Mouse (Mus musculus) heart, adult 2 months (tissue): ENCODE measurements around the gene Arhgef39. TPM values are rescaled to one million over a fixed set of nuclear protein-coding genes. Genes with fewer than 3 reads are reported as not detected.

Experiments
- DNase-seq, 2 experiments: peaks; one replicate each; pipeline ENCODE4 v3.0.0; 2021
- H3K27ac ChIP-seq: fragments of 200-600 bp; 2 replicates; pipeline ENCODE4 v1.8.1; 2022
- H3K27me3 ChIP-seq: fragments of 200-500 bp; 2 replicates; pipeline ENCODE4 v1.6.1; 2012; ENCODE audit warnings: mild to moderate bottlenecking, low read length, inconsistent platforms, mixed read lengths; ENCODE audit not compliant: control insufficient read depth, insufficient read depth
- H3K36me3 ChIP-seq: fragments of 200-500 bp; 2 replicates; pipeline ENCODE4 v1.6.1; 2012; ENCODE audit warnings: low read length, inconsistent platforms; ENCODE audit not compliant: control insufficient read depth, insufficient read depth
- H3K4me1 ChIP-seq: fragments of 200-500 bp; 2 replicates; pipeline ENCODE4 v1.6.1; 2011; ENCODE audit warnings: low read length; ENCODE audit not compliant: control insufficient read depth, insufficient read depth
- H3K4me3 ChIP-seq: fragments of 200-600 bp; 2 replicates; pipeline ENCODE4 v1.8.1; 2022
- H3K79me2 ChIP-seq: fragments of 200-500 bp; replicated peaks from 2 replicates; pipeline ENCODE4 v1.6.1; 2012; ENCODE audit warnings: mild to moderate bottlenecking, inconsistent platforms, low read length, moderate library complexity, mixed read lengths; ENCODE audit not compliant: control insufficient read depth, insufficient read depth
- H3K9ac ChIP-seq: fragments of 200-500 bp; 2 replicates; pipeline ENCODE4 v1.6.1; 2012; ENCODE audit warnings: low read depth, mild to moderate bottlenecking, control low read depth, inconsistent platforms, low read length, mixed read lengths
- CTCF ChIP-seq: fragments of 200-600 bp; IDR thresholded peaks from 2 replicates; pipeline ENCODE4 v1.8.1; 2022; ENCODE audit warnings: antibody characterized with exemption, mild to moderate bottlenecking, moderate library complexity
- EP300 ChIP-seq: fragments of 200-500 bp; IDR thresholded peaks from 2 replicates; pipeline ENCODE4 v1.6.1; 2011; ENCODE audit warnings: low read depth, low read length, control low read depth; ENCODE audit not compliant: insufficient read depth
- POLR2A ChIP-seq: fragments of 200-500 bp; IDR thresholded peaks from 2 replicates; pipeline ENCODE4 v1.6.1; 2011; ENCODE audit warnings: mild to moderate bottlenecking, low read depth, low read length, control low read depth; ENCODE audit not compliant: insufficient read depth
- WGBS: fragments of 180-500 bp; shearing (Covaris S2); methylation state at CpG from one replicate; pipeline ENCODE4 v1.1.7; 2018; 5-methylcytosine and 5-hydroxymethylcytosine counted together
- intact Hi-C: fragments of 180-260 bp; cut with DNase I; formaldehyde crosslinking; loops from one replicate; pipeline ENCODE4 v1.15.1; 2025
- polyA plus RNA-seq: library from polyadenylated mRNA; depleted of rRNA; stranded (reverse); fragments of >200 nt; gene quantifications from 2 replicates; pipeline ENCODE4 v1.2.3, GENCODE M21; 2012
- total RNA-seq, 2 experiments: library from RNA; stranded (reverse); gene quantifications; 2 replicates each; pipeline ENCODE4 v1.2.3; 2021

Gene Arhgef39
- total and polyA plus RNA-seq, 3 experiments = 0.30 to 1.7 (median 0.31) TPM

GRCm38 (mm10) chr4:43527880-43528279 is 28.4 kb upstream of the Arhgef39 start:
- H3K9ac ChIP-seq = no peak overlapping the region
- 70% methylated on average over 5 of the region's 5 CpGs for WGBS
- peak in 1 of 2 experiments; percentile 18 for DNase-seq
- H3K4me1 ChIP-seq = peaks cover 3% of the 10 kb centered on the region; the same call in 1 of the 2 replicates
- no peak for TF ChIP-seq EP300
- peak; percentile 54 for TF ChIP-seq CTCF
- no peaks in the 10 kb centered on the region for H3K27me3 ChIP-seq
- no peaks in the 10 kb centered on the region for H3K79me2 ChIP-seq
- no peak overlapping the region for H3K4me3 ChIP-seq
- no peak overlapping the region for H3K27ac ChIP-seq
- intact Hi-C loops = loop anchor here (2.0 kb wide), 1 partner anchor 85 kb away; no protein-coding TSS in a partner anchor
- H3K36me3 ChIP-seq = no peaks in the 10 kb centered on the region

GRCm38 (mm10) chr4:43519956-43520355 is 20.5 kb upstream of the Arhgef39 start:
- WGBS = 18% methylated on average over 6 of the region's 6 CpGs
- no peaks in the 10 kb centered on the region for H3K36me3 ChIP-seq
- peak overlapping the region; percentile 56 for H3K27ac ChIP-seq
- H3K4me3 ChIP-seq = peak overlapping the region; percentile 15; the same call in 1 of the 2 replicates
- no peaks in the 10 kb centered on the region for H3K27me3 ChIP-seq
- intact Hi-C loops = no loop called here
- H3K9ac ChIP-seq = no peak overlapping the region
- no peaks in the 10 kb centered on the region; the same call in 1 of the 2 replicates for H3K4me1 ChIP-seq
- DNase-seq = peak; percentile 88 to 92
- TF ChIP-seq EP300 (no peak), CTCF (no peak), POLR2A (no peak)
- H3K79me2 ChIP-seq = no peaks in the 10 kb centered on the region

GRCm38 (mm10) chr4:43519551-43519950 is 20.1 kb upstream of the Arhgef39 start:
- peak in 1 of 2 experiments; percentile 16 for DNase-seq
- intact Hi-C loops = no loop called here
- no peak overlapping the region; the same call in 1 of the 2 replicates for H3K27ac ChIP-seq
- TF ChIP-seq POLR2A (no peak), CTCF (no peak), EP300 (no peak)
- H3K79me2 ChIP-seq = no peaks in the 10 kb centered on the region
- WGBS = 45% methylated on average over 10 of the region's 10 CpGs
- no peaks in the 10 kb centered on the region; the same call in 1 of the 2 replicates for H3K4me1 ChIP-seq
- H3K4me3 ChIP-seq = peak overlapping the region; percentile 15; the same call in 1 of the 2 replicates
- H3K36me3 ChIP-seq = no peaks in the 10 kb centered on the region
- no peaks in the 10 kb centered on the region for H3K27me3 ChIP-seq
- H3K9ac ChIP-seq = no peak overlapping the region

GRCm38 (mm10) chr4:43515764-43516708 is 16.5 kb upstream of the Arhgef39 start:
- no peak overlapping the region for H3K9ac ChIP-seq
- H3K36me3 ChIP-seq = no peaks in the 10 kb centered on the region
- intact Hi-C loops = no loop called here
- DNase-seq = peak in 1 of 2 experiments; percentile 15
- no peak for TF ChIP-seq CTCF
- no peak for TF ChIP-seq EP300
- TF ChIP-seq POLR2A = no peak
- WGBS = 56% methylated on average over 11 of the region's 11 CpGs
- no peak overlapping the region for H3K4me3 ChIP-seq
- H3K27me3 ChIP-seq = no peaks in the 10 kb centered on the region
- H3K27ac ChIP-seq = no peak overlapping the region
- no peaks in the 10 kb centered on the region for H3K4me1 ChIP-seq
- H3K79me2 ChIP-seq = no peaks in the 10 kb centered on the region

- 78% methylated on average over 4 of the region's 4 CpGs for WGBS
- H3K36me3 ChIP-seq = no peaks in the 10 kb centered on the region
- H3K4me3 ChIP-seq = no peak overlapping the region
- no peaks in the 10 kb centered on the region for H3K79me2 ChIP-seq
- H3K27me3 ChIP-seq = no peaks in the 10 kb centered on the region
- no peak overlapping the region for H3K9ac ChIP-seq
- no peak overlapping the region for H3K27ac ChIP-seq
- TF ChIP-seq POLR2A (no peak), CTCF (no peak), EP300 (no peak)
- intact Hi-C loops = no loop called here
- no peaks in the 10 kb centered on the region for H3K4me1 ChIP-seq
- no peak for DNase-seq
These were observed 14.3 kb upstream of the Arhgef39 start for GRCm38 (mm10) chr4:43513791-43514190.

GRCm38 (mm10) chr4:43513300-43513699 is 13.8 kb upstream of the Arhgef39 start:
- DNase-seq = no peak
- Histone ChIP-seq H3K9ac (no peak overlapping the region), H3K4me3 (no peak overlapping the region), H3K4me1 (no peaks in the 10 kb centered on the region), H3K36me3 (no peaks in the 10 kb centered on the region), H3K27me3 (no peaks in the 10 kb centered on the region), H3K79me2 (no peaks in the 10 kb centered on the region), H3K27ac (no peak overlapping the region)
- intact Hi-C loops = no loop called here
- TF ChIP-seq POLR2A (no peak), CTCF (no peak), EP300 (no peak)
- 90% methylated on average over 4 of the region's 4 CpGs for WGBS
